Mouse (Mus musculus) ovary, adult 2 months (tissue): ENCODE results near the gene Erc1. TPM values are rescaled to one million over a fixed set of nuclear protein-coding genes. Genes with fewer than 3 reads are reported as not detected.

Source experiments
- polyA plus RNA-seq: library from polyadenylated mRNA; depleted of rRNA; stranded (reverse); fragments of >200 nt; gene quantifications from 2 replicates; pipeline ENCODE4 v1.2.3, GENCODE M21; 2012; rRNA removed

The Erc1 gene
- 11.4 and 13.1 TPM in 2 replicates for polyA plus RNA-seq

GRCm38 (mm10) chr6:119848034-119848695 is at the start of gene Erc1:
Gene Erc1 (minus strand): TSS chr6:119848167.

GRCm38 (mm10) chr6:119543803-119544517 is 304.0 kb downstream of the Erc1 start, which contains the start of gene Wnt5b:
Gene Wnt5b (minus strand): TSS chr6:119544347.

Other genes with a start within 250 kb of the Erc1 start
- gene Rad52, start 54.5 kb upstream of the Erc1 start, polyA plus RNA-seq: 35.3 and 39.7 TPM in 2 replicates
- 102 and 123 TPM in 2 replicates for gene Wnk1, start 190.5 kb upstream of the Erc1 start, polyA plus RNA-seq
- 8.4 and 14.5 TPM in 2 replicates for gene Ninj2, start 245.2 kb upstream of the Erc1 start, polyA plus RNA-seq